Mouse (Mus musculus): ENCODE results near the gene Kansl1l. TPM values are rescaled to one million over a fixed set of nuclear protein-coding genes. Genes with fewer than 3 reads are reported as not detected.

Kansl1l gene
- 5.1 and 5.4 TPM in 2 replicates for polyA plus RNA-seq (2012)

DNA sequence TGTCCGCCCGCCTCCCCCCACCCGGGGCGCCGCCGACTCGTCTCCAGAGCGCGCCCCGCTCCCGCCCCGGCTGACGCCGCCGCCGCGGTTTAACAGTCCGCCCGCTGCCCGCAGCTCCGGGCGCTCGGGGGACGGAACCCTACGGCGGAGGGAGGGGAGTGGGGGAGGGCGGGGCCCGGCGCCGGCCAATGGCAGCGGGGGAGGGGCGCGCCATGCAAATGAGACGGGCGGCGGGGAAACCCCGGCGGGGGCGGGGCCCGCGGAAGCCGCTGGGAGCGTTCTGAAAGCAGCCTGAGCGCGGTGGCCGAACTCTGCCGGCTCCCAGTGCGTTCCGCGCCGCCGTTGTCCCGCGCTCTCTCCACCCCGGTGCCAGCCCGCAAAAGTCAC lies at the start of gene Kansl1l:
TSS of gene Kansl1l (minus strand) at position 110 of the 387 bp plus-strand sequence.

DNA sequence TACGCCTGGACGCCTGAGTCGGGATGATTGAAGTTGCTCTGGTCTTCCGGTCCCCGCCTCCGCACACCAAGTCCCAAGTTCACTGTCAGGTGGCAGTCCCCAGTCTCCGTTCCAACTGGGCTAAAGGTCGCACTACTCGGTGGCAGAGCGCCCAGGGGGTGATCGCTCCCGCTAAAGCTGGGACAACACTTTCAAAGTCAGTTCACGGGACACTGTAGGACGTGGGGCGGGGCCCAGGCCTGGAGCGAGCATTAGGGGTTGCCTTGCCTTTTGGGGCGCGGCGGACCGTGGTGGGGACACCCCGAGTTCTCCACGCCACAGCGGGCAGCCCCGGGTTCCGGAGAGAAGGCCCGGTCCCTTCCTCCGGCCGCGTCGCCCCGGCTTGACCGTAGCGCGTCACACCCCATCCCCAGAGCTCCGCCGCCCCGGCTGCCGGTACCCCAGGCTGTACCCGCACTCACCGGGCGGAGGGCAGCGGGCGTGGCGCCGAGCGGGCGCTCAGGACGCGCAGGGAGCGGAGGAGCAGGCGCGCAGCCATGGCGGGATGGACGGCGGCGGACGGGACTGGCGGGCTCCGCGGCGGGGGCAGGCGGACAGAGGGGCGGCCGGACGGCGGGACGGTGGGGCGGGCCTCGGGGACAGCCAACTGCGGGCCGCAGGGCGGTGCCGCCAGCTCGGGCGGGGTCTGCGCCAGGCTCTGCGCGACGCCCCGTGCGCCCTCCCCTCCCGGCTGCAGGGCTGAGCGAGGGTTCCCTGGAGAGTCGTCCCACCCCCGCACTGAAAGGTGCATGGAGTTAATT lies 45.5 kb upstream of the Kansl1l start, which contains the start of gene Acadl:
TSS of gene Acadl (minus strand) at position 566 of the 800 bp plus-strand sequence.

DNA sequence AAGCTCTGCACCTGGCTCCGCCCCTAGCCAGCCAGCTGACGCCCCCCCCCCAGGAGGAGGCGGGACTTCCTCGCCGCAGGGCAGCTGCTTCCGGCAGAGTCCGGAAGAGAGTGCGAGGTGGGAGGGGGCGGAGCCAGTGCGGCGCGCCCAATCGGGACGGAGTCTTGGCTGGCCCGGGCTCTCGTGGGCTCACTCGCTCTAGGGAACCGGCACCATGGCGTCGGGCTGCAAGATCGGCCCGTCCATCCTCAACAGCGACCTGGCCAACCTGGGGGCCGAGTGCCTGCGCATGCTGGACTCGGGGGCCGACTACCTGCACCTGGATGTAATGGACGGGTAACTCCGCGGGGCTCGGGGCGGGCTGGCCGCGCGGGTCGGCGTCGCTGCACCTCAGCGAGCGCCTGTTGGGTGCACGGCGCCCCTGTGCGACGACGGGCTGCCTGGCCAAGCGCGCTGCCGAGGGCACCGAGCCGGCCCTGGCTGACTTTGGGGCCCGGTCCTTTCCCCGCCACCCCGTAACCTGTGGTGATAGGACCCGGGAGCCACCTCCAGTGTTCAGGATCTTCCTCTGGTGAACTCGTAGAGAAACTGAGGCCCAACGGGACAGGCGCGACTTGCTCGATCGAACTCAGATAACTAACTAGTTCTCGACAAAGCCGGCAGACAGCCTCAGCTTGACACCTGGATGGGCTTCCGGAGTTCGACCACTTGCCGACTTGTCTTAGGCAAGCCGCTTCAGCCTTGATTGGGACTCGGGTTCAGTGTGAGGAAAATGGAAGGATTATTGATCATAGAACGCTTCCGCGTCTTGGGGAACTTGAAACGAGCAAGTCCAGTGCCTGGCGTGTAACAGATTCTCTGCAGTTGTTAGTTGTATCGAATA lies 116.4 kb downstream of the Kansl1l start, which contains the start of gene Rpe:
TSS of gene Rpe (plus strand) at position 139 of the 883 bp plus-strand sequence.

Other genes with a start within 250 kb of the Kansl1l start
- 12.5 and 16.4 TPM in 2 replicates for gene Rpe, start 116.7 kb downstream of the Kansl1l start, polyA plus RNA-seq (2012)
- gene Acadl, start 45.7 kb upstream of the Kansl1l start, polyA plus RNA-seq (2012) = 11.7 and 15.2 TPM in 2 replicates
- gene Myl1, start 127.8 kb upstream of the Kansl1l start, polyA plus RNA-seq (2012) = not detected in 2 replicates
- gene Lancl1, start 221.3 kb upstream of the Kansl1l start, polyA plus RNA-seq (2012) = 7.9 and 8.9 TPM in 2 replicates